Mouse (Mus musculus) bone marrow, adult 2 months (tissue): ENCODE data around the gene Slc5a2.

Source experiments
- CTCF ChIP-seq: fragments of 200-500 bp; IDR thresholded peaks from 2 replicates; pipeline ENCODE4 v1.5.1; 2011; ENCODE audit warnings: low read length, control low read depth; ENCODE audit not compliant: control insufficient read depth, insufficient read depth
- POLR2A ChIP-seq: fragments of 200-500 bp; IDR thresholded peaks from 2 replicates; pipeline ENCODE4 v1.6.1; 2011; ENCODE audit warnings: low read depth, mild to moderate bottlenecking, control low read depth, low read length, borderline replicate concordance; ENCODE audit not compliant: control insufficient read depth

DNA sequence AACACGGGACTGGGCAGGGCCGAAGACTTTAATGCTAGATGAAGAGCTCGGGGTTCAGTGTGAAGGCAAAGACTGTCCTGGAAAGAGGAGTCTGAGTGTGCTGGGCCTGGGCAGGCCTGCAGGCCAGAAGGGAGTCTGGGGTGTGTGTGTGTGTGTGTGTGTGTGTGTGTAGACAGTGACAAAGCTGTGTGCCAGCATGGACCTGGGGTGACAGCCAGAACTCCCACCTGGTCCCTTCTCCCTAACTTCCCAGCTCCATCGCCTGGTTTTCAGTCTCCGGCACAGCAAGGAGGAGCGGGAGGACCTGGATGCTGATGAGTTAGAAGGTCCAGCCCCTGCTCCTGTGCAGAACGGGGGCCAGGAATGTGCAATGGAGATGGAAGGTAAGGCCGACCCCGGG is 6.0 kb downstream of the Slc5a2 start:
- TF ChIP-seq CTCF: no peak
- TF ChIP-seq POLR2A: no peak
